Mouse (Mus musculus) c-Kit-positive CD71-positive TER-119-positive erythroid progenitor cells, embryonic 14.5 days (primary cell): ENCODE results near the gene Anapc15.
"Not testable (repeated sequence)": the region's sequence is repeated elsewhere in the genome, so short reads cannot be mapped to it uniquely, and the experiment has no call there.

Experiments used
- DNase-seq: peaks from one replicate; pipeline ENCODE4 v3.0.0-alpha.2; 2013; ENCODE audit warnings: low spot score

The Anapc15 gene

DNA sequence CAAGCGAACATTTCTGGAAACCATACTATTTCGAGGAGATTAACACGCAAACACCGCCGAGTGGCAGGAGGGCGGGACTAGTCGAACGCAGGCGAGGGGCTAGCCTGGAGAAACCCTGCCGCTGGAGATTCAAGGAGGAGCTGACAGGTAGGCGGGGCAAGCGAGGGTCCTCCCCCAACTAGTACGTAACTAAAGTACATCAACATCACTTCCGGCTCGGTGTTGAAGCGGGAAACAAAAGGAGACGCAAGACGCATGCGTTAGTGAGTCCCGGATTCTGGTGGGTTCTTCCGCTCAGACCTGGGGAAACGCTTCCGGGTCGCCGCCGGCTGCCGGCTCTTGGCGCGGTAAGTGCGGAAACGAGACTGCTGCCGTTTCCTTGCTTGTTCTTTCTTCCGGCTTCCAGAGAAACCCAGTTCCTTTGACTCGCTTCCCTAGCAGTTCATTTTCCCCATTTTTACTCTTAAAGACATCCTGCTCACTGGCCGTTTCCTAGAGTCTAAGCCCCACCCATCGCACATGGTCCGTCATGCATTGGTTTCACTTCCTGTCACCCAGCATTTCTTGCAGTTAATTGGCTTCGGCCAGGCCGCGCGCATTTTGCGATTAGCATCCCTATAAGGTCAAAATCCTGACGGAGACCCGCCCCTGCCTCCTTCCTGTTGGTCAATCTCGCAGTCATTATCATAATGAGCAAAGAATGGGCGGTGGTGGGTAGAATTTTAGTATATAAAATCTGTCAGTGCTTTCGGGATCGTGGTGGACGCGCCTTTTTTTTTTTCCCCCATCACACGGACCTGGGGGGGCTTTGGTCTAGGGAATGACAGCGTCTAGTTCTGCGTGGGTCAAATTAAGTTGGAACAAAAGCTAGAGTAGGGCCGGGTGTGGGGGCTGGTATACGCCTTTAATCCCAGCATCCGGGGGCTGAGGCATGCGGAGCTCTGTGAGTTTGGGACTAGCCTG is 32.9 kb downstream of the Anapc15 start:
- peak; percentile 99 for DNase-seq

DNA sequence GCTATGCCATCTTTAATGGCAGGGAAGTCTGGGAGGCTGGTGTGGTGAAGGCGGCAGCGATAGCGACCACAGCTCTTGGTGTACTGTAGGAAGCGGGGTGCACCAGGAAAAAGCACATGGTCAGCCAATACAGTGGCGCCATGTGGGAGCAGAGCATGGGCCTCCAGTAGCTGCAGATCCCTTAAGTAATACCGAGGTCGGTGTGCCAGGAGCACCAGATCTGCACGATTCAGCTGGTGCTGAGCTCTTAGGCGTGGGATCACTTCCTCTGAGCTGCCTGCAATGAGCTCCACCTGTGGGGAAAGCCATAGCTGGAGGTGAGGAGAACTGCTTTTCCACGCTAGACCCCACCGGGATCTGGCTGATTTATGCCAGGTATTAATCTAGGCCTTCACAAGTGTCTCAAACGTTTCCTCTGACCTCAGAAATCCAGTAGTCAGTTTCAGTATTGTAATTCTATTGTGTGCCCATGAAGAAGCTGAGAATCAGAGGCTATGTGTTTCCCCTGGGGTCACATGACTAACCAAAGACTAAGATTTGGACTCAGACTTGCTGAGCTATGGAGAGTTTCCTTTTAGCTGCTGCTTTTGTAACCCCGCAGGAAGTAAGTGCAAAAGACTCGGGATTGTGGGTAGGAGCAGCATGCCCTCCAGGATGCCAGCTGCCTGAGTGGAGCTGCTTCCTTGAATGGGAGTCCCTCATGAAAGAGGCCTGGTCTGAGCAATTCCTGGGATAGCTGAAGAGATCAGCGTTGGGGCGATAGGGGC is 37.0 kb downstream of the Anapc15 start:
- DNase-seq = no peak

DNA sequence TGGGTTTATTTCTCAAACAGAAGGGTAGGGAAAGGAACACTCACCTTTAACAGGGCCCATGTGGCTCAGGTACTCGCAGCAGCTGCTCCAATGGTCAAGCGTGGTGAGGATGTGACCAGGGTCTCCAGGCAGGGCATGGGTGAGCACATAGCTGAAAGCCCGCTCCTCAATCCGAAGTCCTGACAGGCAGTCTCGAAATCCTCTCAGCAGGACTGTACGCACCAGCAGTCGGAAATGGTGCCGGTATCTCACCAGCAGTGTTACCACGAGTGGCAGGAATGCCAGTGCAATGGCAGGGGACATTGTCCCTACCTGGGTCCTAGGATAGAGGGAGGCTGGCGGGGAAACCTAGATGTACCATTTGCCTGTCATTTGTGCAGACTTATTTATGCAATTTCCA is 38.5 kb downstream of the Anapc15 start:
- DNase-seq = no peak

DNA sequence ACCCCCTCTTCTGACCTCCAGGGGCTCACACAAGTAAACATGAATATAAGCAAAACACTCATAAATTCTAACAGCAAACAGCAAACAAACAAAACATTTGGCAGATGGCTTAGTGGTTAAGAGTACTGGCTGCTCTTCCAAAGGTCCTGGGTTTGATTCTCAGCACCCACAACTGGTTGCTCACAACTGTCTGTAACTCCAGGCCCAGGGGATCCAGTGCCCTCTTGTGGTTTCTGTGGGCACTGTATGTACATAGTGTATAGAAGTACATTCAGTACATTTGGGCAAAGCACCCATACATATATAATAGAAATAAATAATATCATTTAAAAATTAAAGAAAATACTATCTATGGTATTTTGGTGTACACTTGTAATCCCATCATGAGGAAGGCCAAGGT is 39.3 kb downstream of the Anapc15 start:
- no peak for DNase-seq

DNA sequence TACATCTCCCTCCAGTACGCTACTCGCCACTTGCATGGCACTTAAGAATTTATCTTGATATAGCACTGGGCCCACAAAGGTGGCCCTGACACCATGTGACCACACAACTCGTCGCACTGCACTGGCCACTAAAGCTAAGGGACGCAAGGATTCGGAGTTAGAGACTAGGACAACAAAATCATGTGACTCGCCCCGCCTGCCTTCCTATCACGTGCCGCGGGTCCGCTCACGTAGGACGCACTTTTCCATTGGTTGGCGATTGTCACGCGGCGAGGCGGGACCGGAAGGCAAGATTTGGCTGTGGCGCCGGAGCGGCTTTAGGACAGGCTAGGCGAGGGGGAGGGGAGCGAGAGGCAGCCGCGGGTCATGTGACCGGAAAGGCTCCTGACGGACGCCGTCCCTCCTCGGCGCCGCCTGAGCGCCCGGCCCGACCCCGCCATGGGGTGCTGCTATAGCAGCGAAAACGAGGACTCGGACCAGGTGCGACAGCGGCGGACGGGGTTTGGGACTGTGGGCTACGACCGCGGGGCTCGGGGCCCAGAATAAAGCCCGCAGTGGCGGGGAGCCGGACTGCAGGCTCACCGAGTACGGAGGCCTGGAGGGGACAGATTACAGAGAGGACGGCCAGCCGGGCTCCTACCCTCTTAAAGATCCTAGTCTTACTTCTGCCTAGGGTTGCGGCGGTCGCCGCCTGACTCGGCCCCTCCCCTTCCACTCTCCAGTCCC is 42.2 kb downstream of the Anapc15 start, which contains the start of gene Lamtor1:
Gene Lamtor1 (plus strand): TSS at position 344 of the 726 bp plus-strand sequence.
- DNase-seq = peak; percentile 99

DNA sequence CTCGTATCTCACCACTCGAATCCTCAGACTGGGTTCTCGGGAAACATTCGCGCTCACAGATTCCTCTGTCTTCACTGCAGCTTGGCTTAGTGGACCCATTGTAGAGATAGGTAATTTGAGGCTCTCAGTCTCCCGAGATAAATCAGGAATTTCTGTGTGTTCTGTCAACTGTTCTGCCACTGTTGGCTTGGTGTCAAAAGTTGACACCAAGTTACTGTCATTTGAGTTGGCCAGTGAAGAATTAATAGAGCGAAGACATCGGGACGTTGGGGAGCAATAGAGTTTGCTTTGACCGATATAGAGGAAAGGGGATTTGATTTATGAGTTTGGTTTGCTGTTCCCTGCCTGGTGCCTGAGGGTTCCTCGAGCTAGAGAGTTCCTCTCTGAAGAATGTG is 42.8 kb downstream of the Anapc15 start, which contains the start of gene Tomt:
Gene Tomt (minus strand): TSS at position 73 of the 395 bp plus-strand sequence.
- DNase-seq = no peak

DNA sequence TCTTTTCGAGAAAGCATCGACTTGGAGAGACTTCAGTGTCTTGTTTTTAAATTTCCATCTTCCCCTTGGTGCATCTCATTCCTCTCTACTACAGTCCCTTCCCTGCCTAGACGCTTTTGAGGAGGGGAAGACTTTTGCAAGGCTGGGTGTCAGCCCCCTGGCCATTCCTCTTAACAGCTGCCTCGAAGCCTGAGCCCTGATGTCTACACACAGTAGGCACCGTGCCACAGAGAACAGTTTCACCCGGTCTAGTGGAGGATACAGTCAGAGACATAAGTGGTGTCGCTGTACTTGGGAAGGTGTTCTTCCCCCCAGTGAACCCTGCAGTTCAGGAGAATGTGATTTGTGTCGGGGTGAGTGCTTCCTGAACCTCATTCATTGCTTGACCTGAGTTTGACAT is 43.2 kb downstream of the Anapc15 start:
- DNase-seq = no peak

DNA sequence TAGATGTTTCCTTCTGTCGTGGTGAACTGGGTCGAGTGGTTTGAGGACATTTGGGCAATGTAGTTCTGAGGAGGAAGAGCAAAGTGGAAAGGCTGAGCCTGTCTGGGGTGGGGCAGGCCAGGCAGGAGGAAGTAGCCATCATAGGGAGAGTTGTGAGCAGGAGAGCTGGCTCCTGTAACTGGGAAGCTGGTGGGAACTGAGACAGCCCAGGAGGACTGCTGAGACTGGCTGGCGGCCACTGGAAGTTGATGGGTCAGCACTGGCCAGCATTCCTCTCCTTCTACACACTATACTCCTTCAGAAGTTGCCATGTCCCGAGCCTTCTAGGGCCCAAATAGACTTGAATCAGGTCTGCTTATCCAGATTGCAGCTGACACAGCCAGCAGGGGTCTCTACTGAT is 44.9 kb downstream of the Anapc15 start:
- DNase-seq = no peak

DNA sequence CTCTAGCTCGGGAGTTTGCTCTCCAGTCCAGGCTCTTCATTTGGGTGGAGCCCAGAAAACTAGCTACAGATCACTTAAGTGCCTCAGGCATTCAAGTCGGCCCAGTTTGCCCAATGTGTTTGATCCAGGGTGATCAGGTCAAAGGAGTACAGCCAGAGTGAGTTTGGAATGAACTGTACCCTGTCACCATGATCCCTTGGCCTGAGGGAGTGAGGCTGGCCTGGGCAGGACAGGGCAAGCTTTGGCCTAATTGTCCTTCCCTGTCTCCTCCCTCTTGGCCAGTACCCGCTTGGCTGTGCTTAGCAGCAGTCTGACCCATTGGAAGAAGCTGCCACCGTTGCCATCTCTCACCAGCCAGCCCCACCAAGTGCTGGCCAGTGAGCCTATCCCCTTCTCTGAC is 46.6 kb downstream of the Anapc15 start:
- no peak for DNase-seq

DNA sequence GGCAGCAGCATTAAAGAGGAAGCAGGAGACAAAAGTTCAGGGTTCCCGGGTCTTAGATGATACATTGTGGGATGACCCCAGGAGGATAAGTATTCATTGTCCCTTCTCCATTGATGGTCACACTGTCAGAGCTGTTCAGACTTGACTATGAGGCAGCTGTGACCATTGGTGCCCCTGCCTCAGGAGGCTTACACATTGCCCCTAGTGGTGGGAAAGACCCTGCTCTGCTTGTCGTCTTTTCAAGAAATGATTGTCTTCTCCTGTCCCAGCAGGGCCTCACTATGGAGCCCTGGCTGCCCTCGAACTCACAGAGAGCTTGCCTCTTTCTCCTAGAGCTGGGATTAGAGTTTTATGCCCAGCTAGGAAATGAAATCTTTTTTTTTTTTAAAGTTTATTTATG is 48.5 kb downstream of the Anapc15 start:
- no peak for DNase-seq

DNA sequence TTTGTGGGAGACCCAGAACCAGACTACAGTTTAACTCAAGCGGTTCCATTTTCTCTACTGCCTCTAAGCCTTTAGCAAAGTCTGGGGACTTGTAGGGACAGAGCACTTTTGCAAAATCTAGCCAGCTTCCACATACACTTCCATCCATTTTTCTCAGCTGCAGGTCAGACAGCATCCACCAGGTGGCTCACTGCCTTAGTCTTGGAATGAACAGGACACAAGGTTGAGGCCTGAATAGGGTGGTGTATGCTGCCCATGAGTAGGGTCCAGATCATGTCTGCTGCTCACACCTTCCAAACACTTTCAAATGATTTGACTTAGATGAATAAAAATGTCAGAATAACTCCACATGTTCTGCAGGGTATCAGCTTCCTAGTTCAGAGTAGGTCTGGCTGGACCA is 54.6 kb downstream of the Anapc15 start:
- DNase-seq = peak; percentile 58

DNA sequence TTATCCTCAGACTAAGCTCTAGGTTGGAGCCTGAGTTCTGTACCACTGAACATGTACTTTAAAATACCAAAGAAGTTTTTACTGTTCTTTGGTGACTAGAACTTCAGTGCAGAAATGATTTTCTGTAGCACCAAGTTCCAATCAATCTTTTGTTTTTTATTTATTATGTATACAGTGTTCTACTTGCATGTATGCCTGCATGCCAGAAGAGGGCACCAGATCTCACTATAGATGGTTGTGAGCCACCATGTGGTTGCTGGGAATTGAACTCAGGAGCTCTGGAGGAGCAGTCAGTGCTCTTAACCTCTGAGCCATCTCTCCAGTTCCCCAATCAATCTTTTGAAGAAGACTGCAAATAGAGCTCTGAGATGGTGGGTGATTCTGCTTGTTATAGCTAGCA is 62.4 kb downstream of the Anapc15 start:
- DNase-seq = not testable (repeated sequence)

DNA sequence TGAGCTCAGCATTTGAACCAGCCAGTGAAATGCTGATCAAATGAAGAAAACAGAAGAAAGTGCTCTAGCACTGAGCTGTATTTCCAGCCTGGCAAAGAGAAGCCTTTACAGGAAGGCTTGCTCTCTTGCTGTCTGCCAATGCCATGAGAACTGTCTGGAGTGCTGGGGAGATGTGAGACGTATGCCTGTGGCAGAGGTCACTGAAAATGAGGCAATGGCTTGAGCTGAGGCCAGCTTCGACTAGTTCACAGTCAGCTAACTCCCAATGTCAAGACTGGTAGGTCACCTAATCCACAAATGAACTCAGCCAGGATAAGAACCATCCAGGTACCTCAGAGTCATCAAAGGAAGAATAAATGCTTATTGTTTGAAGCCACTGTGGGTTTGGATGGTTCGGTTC is 64.6 kb downstream of the Anapc15 start:
- DNase-seq = no peak

DNA sequence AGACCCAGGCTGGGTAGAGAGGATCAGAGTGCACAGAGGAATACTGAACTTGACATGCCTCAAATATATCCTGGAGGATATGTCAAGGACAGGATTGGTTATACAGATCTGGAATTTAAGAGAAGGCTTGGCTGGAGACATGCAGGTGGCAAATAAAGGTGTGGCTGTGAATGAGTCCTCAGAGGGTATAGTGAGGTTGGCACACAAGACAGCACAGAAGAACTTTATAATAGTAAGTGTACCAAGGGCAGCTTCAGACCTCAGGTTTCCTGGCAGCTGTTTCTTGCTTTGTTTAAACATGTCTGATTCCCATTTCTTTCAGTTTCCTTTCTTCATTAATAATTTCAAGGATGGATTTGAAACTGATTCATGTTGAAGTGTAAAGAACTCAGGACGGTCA is 69.0 kb downstream of the Anapc15 start:
- no peak for DNase-seq

DNA sequence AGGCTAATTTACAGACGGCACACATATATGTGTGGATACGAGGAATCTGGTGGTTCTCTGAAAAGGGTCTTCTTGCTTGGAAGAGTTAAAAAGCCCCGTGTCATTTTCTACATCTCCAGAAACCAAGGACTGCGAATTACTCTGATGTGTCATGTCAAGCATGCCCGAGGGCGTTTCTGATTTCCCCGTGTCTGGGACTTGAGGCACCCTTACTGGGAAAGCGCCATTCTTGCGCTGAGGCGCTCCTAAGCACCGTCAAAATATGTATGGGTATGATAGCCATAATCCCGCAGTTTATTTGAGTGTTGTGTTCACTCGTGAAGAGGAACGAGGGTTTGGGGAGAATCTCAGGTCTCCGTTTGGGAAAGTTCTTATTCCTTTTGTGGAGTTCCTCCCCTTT is 69.8 kb downstream of the Anapc15 start:
- peak; percentile 56 for DNase-seq

DNA sequence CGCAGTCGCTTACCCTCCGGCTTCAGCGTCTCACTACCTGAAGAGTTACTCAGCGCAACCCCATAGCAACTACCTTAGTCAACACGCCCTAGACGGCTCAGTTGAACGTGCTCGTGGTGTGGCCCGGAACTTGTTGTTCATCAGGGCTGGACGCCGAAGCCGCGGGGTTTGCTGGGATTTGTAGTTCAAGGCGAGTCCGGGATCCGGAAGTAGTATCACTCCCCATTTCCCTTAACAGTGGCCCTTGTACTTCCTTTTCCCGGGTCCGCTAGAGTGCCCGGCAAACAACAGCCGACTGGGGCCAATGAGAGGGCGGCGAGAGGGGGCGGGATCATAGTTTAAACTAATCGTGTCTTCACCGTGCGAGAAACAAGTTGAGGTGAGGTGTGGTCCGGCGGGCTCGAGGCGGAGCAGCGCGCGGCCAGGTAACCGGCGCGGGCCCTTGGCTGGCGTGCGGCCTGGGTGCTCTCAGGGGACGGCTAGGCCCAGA is 70.3 kb downstream of the Anapc15 start, which contains the start of the genes Lrrc51 and Numa1:
Gene Lrrc51 (minus strand): TSS at position 145 of the 490 bp plus-strand sequence.
Gene Numa1 (plus strand): TSS at position 361 of the 490 bp plus-strand sequence.
- DNase-seq = peak; percentile 98

DNA sequence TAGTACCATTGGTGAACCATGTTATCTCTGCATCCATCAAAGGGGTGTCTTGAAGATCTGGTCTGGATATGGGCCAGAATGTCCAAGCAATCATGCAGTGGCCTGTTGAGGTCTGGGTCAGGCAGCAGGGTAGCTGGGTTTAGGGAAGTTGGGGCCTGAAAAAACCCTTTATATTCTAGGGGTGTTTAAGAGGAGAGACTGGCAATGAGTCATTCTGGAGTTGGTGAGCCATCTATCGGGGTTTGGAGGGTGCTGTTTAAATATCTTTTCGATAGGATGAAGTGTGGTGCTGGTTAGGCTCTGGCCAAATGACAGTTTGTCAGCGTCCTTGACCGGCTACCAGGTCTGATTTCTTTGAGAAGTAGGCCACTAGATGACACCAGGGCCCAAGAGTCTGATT is 72.4 kb downstream of the Anapc15 start:
- DNase-seq = no peak

DNA sequence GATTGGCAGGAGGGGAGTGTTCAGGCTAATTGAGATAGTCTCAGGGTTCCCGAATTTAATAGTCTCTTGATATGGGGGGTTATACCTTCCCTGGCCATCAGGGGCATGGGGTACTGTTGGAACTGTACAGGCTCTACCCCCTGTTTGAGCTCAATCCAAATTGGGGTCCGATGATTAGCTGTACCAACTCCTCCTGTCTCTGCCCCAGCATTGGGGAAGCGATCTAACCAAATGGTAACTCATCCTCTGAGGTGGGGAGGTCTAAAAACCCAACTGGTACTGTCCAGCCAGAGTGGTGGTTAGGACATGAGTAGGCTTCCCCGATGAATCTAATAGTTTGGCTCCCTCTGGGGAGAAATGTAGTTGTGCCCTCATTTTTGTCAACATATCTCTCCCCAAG is 73.5 kb downstream of the Anapc15 start:
- no peak for DNase-seq

DNA sequence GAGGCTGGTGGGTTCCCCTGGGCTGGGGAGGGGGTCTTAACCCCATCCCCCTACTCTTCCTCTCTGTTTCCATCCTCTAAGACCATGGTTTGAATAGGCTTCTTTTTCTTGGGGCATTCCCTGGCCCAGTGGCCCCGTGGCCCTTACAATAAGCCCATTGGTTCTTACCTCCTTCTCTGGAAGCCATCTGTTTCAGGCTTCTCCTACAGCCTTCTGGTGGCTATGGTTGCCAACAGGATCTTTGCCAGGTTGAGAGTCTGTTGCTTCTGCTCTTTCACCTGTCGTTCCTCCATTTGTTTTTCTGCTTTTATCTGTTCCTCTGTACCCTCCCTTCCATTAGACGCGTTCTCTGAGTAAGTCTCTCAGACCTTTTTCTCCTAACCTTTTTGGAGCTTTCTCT is 74.1 kb downstream of the Anapc15 start:
- no peak for DNase-seq

DNA sequence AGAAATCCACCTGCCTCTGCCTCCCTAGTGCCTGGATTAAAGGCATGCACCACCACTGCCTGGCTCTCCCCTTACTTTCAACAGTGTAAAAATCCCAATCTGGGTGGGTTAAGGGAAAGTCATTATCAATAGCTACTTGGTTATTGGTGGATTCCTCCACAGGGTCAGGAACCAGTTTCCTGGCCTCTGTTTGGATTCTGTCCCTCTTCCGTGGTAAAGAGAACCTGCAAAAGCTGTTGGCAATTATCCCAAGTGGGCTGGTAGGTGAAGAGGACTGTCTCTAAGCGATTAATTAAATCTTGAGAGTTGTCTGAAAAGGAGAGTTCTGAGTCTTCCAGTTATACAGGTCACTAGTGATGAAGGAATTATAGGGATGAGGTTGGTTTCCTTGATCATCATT is 74.8 kb downstream of the Anapc15 start:
- no peak for DNase-seq

DNA sequence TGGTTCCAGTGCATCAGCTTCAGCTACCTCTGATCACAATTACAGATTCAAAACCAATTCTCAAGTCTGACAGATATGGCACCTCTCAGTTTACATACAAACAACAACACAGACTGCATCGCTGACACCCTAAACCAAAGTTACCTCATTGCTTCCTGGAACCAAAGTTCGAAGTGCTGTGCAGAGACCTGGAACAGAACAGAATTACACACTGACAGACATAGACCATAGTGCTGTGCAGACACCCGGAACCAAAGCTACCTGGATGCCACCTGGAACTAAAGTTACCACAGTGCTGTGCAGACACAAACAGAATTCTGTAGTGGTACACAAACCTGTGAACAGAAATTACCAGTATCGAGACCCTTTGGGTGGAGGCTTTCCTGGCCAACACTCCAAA is 76.2 kb downstream of the Anapc15 start:
- DNase-seq = no peak

DNA sequence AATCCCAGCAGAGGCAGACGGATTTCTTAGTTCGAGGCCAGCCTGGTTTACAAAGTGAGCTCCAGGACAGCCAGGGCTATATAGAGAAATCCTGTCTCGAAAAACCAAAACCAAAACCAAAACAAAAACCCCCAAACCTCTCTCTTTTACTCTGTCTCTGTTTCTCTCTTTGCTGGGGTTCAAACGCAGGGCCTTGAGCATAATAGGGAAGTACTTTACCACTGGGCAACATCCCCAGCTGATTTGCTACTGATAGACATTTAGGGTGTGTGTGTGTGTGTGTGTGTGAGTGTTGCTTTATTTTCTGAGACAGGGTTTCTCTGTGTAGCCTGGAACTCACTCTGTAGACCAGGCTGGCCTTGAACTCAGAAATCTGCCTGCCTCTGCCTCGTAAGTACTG is 85.5 kb downstream of the Anapc15 start:
- DNase-seq = not testable (repeated sequence)
